Mouse (Mus musculus) cortical plate, adult 2 months (tissue): ENCODE data around the gene Cacna1d. TPM values are rescaled to one million over a fixed set of nuclear protein-coding genes. Genes with fewer than 3 reads are reported as not detected.
A peak's percentile ranks its signal among the peaks of the same experiment; 100 is the strongest.

Experiments used
- H3K27ac ChIP-seq: fragments of 200-500 bp; 2 replicates; pipeline ENCODE4 v1.5.1; 2012; ENCODE audit warnings: low read length, control low read depth, inconsistent platforms; ENCODE audit not compliant: insufficient read depth
- H3K4me1 ChIP-seq: fragments of 200-500 bp; 2 replicates; pipeline ENCODE4 v1.6.1; 2011; ENCODE audit warnings: low read length; ENCODE audit not compliant: control insufficient read depth, insufficient read depth
- H3K4me3 ChIP-seq: fragments of 200-500 bp; 2 replicates; pipeline ENCODE4 v1.5.1; 2011; ENCODE audit warnings: mild to moderate bottlenecking, low read length, control low read depth; ENCODE audit not compliant: insufficient read depth
- CTCF ChIP-seq: fragments of 200-500 bp; IDR thresholded peaks from 2 replicates; pipeline ENCODE4 v1.5.1; 2011; ENCODE audit warnings: mild to moderate bottlenecking, control low read depth, low read length; ENCODE audit not compliant: insufficient read depth; ENCODE audit errors: extremely low read depth
- POLR2A ChIP-seq: fragments of 200-500 bp; IDR thresholded peaks from 2 replicates; pipeline ENCODE4 v1.6.1; 2011; ENCODE audit warnings: mild to moderate bottlenecking, low read length, control low read depth; ENCODE audit not compliant: insufficient read depth; ENCODE audit errors: extremely low read depth
- polyA plus RNA-seq: library from polyadenylated mRNA; depleted of rRNA; stranded (reverse); fragments of >200 nt; gene quantifications from 2 replicates; pipeline ENCODE4 v1.2.3, GENCODE M21; 2012

Gene Cacna1d
- polyA plus RNA-seq, 1 experiment: 53.4 TPM

DNA sequence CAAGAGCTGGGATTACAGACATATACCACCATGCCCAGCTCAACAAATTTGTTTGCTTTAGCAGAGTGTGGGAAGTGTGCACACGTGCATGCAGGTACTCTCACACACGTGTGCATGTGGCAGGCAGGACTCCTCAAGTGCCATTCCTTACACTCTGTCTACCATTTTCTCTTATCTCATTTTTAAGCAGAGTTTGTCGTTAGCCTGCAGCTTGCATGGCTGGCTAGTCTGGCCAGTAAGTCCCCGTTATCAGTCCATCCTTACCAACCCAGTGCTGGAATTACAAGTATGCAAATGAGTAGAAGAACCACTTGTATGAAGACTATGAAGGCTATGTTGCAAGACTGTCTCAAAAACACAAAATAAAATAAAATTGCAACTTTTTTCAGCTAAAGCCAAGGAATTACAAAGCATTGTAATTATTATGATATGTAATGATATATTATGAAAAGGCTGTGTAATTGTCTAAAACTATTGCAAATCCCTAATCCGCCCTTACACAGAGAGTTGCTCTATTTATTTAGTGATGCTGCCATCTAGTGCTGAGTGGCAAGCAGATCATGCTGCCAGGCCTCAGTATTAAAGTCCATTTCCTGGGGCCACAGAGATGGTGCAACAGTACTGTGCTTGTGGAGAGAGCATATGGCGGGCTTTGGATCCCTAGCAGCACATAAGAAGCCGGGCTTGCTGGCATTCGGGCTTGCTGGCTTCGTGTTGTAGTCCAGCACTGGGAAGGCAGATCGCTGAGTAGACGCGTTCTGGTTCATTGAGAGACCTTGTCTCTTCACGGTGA, 24.9 kb upstream of the Cacna1d start:
- TF ChIP-seq CTCF: peak; percentile 64
- no peak for TF ChIP-seq POLR2A

DNA sequence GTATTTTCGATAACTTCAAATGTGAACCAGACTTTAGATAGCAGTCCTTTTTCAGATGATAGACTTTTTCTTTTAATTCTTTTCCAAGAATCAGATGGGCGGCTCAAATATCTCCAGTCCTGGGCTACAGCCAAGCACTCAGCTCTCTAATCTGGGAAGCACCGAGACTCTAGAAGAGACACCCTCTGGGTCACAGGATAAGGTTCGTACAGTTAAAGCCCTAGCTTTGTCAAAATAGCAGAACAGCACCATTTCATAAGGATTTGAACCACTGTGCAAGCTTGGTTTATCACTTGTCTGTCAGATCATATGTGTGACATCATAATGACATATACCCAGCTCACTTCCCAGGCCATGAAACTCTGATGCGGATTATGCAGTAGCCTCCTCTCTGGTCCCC, 21.6 kb upstream of the Cacna1d start:
- no peak overlapping the region for H3K4me3 ChIP-seq

More for the DNA sequence above, 24.9 kb upstream of the Cacna1d start:
- Histone ChIP-seq H3K4me3 (no peak overlapping the region), H3K27ac (no peak overlapping the region), H3K4me1 (no peaks in the 10 kb centered on the region)

DNA sequence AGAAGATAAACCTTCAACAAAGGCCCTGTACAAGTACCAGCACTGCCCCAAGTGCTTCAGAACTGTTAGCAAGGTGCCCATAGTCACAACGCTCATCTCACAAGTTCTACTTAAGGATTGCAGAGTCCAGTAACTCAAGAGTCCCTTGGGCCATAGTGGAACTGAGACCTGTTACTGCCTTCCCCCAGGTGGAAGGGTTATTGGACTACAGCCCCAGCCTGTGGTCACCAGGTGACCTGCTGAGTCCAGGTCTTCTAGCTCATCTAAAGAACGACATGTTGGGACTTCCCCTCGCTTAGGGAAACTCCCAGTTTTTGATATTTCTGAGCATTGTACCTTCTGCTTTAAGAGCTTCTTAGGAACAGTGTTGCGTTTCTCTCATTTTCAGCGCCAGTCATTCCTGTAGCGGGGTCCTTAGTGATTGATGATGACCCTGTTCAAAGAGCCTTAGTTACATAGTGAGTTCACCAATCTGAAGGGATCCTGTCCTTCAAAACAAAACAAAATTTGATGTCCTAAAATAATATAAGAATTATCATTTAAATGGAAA, 19.0 kb upstream of the Cacna1d start:
- Histone ChIP-seq H3K4me1 (no peaks in the 10 kb centered on the region), H3K27ac (no peak overlapping the region), H3K4me3 (no peak overlapping the region)
- TF ChIP-seq CTCF: no peak
- TF ChIP-seq POLR2A: no peak

More for the DNA sequence above, 21.6 kb upstream of the Cacna1d start:
- no peak overlapping the region for H3K27ac ChIP-seq
- no peaks in the 10 kb centered on the region for H3K4me1 ChIP-seq
- TF ChIP-seq POLR2A: no peak
- TF ChIP-seq CTCF: no peak

DNA sequence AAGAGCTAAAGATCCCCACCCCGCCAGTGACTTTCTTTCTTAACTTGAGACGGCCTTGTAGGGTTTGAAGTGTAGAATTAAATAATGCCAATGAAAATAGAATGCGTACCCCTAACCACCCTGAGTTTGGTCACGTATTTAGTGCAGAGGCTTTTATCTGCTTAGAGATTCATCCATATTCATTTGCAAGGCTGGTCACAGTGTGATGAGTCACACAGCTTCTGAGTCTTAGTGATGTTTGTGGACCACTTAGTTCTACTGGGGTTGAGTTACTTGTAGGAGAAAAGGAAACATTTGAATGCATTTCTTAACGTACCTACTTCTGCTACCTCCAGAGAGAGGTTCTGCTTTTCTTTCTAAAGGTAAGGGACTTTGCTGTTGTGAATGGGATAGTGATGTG, 13.7 kb upstream of the Cacna1d start:
- Histone ChIP-seq H3K4me3 (no peak overlapping the region), H3K4me1 (no peaks in the 10 kb centered on the region; the same call in 1 of the 2 replicates), H3K27ac (no peak overlapping the region)
- no peak for TF ChIP-seq CTCF
- TF ChIP-seq POLR2A: no peak

DNA sequence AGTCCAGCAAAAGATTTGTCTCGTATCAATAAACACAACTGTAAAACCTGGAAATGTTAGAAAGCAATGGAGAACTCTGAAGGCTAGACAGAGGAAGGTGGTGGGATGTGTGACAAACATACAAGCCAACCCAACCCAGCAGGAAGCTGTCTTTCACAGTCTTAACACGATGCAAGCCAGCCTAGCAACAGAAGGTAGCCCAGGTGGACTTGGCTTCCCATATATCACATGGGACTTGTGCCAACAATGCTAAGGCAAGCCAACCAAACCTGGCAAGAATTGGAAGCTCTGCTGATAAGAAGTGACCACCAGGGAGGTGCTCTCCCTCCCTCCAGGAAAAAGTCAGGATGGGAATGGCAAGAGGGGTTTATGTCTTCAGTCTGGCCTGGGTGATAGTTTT, 6.9 kb upstream of the Cacna1d start:
- H3K27ac ChIP-seq: no peak overlapping the region
- H3K4me1 ChIP-seq: no peaks in the 10 kb centered on the region; the same call in 1 of the 2 replicates
- TF ChIP-seq CTCF (no peak), POLR2A (no peak)
- H3K4me3 ChIP-seq: no peak overlapping the region

DNA sequence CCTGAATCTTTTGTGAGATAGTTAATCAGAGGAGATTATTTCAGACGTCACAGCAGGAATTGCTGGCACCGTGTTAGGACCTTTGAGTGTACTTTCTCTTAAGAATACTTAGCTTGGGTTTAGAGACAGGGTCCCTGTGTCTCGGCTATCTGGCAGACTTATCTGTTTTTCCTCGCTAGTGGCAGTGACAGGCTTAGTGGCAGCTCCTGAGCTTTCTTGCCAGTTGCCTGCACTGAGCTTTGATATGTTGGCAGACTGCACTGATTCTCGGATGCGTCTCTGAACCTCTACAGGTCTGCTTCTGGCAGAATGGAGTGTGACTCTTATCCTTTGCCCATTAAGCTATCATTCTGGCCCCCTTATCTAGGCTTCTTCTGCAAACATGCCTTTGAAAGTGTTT, 3.7 kb upstream of the Cacna1d start:
- no peak for TF ChIP-seq CTCF
- TF ChIP-seq POLR2A: no peak
- H3K4me3 ChIP-seq: no peak overlapping the region
- H3K27ac ChIP-seq: no peak overlapping the region
- no peaks in the 10 kb centered on the region; the same call in 1 of the 2 replicates for H3K4me1 ChIP-seq

DNA sequence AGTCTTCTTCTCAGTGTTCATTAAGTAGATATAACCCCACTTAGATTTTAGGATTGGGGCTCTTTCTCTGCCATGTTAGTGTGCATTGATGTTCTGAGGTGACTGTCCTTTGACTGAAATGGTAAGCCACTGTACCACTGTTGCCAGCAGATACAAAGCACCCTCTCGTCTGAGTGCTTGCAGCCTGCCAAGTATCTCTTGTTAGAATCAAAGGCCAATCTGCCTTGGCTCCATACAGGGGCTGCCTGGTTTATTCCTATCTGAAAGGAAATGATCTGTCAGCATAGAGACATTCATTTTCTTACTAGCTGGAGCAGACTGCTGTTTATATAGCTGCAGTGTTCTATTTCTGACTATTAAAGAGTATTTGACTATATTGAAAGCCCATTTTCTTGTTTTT, 2.0 kb upstream of the Cacna1d start:
- TF ChIP-seq CTCF: no peak
- no peak for TF ChIP-seq POLR2A
- no peak overlapping the region for H3K4me3 ChIP-seq
- no peaks in the 10 kb centered on the region; the same call in 1 of the 2 replicates for H3K4me1 ChIP-seq
- no peak overlapping the region for H3K27ac ChIP-seq

DNA sequence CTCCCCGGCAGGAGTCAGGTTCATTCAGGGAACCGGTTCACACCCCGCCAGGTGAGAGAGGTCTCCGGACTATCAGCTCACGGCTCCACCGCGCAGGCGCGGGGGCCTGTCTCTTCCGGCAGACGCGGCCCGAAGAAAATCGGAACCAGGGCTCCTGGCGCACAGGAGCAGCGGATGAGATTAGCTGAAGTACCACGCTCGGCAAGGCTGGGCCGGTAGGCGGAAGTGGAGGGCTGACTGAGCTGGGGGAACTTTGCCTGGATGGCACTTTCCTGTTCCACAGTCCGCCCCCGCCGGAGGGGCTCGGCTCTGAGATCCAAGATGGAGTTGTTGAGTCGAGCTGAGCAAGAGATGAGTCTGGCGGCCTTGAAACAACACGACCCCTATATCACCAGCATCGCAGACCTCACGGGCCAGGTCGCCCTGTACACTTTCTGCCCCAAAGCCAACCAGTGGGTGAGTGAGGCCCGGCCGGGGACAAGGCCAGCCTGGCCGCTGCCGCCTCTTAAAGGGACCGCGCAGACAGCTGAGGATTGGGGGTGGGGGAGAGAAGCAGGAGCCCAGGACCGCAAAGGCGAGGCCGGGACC, 11.8 kb downstream of the Cacna1d start, which contains the start of gene Dcp1a:
Gene Dcp1a, plus strand, starts transcription at position 175 of the 588 bp plus-strand sequence.
- TF ChIP-seq CTCF (no peak), POLR2A (peak; percentile 85)
- H3K27ac ChIP-seq: peak within 1 kb of the TSS; percentile 40; the same call in 1 of the 2 replicates
- H3K4me1 ChIP-seq: peaks cover 2% of the 10 kb centered on the region; the same call in 1 of the 2 replicates
- H3K4me3 ChIP-seq: peak within 1 kb of the TSS; percentile 77

DNA sequence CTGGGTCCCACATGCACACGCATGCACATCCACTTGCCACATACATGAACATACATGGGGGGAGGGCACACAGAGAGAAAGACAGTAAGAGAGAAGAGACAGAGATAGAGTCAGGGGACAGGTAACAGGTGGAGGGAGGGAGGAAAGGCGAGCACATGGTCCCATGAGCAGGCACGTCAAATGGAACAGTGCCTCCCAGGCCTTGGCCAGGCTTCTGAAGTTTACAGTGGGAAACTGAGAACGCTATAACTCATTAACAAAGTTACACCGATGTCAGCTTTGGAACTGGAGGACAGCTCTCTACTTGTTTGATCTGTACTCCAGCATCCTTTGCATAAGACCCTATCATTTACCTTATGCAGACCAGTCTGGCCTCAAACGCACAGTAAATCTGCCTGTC, 16.8 kb downstream of the Cacna1d start:
- TF ChIP-seq CTCF: no peak
- TF ChIP-seq POLR2A: no peak
- Histone ChIP-seq H3K4me1 (no peaks in the 10 kb centered on the region), H3K27ac (no peak overlapping the region), H3K4me3 (no peak overlapping the region)
